Mouse (Mus musculus) heart, adult 11 months (tissue): ENCODE measurements around the gene Myocd.

Experiments
- DNase-seq: peaks from one replicate; pipeline ENCODE4 v3.0.0; 2022

Myocd gene

DNA sequence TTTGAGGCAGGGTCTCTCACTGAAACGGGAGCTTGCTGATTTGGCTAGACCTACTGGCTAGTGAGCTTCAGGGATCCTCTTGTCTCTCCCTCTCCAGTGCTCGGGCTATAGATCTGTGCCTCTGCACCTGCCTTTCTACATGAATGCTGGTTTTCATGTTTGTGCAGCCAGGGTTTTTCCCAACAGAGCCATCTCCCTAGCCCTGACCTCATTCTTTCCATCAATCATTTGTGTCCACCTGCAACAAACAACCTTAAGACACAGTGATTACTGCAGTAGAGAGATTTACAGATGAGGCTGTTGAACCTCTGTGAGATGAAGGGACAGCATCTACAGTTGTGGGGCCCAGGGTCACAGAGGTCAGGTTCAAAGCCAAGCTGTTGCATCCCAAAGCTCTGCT, 56.0 kb downstream of the Myocd start:
- peak; percentile 56 for DNase-seq

GRCm38 (mm10) chr11:65211701-65212100, 58.1 kb downstream of the Myocd start:
- peak; percentile 81 for DNase-seq

GRCm38 (mm10) chr11:65209441-65209840, 60.3 kb downstream of the Myocd start:
- peak; percentile 99 for DNase-seq

- DNase-seq, result peak; percentile 97
Measured at GRCm38 (mm10) chr11:65205306-65205705, 64.5 kb downstream of the Myocd start.

- peak; percentile 77 for DNase-seq
Measured at GRCm38 (mm10) chr11:65204651-65205050, 65.1 kb downstream of the Myocd start.

- peak; percentile 35 for DNase-seq
Measured at GRCm38 (mm10) chr11:65203020-65203419, 66.8 kb downstream of the Myocd start.

DNA sequence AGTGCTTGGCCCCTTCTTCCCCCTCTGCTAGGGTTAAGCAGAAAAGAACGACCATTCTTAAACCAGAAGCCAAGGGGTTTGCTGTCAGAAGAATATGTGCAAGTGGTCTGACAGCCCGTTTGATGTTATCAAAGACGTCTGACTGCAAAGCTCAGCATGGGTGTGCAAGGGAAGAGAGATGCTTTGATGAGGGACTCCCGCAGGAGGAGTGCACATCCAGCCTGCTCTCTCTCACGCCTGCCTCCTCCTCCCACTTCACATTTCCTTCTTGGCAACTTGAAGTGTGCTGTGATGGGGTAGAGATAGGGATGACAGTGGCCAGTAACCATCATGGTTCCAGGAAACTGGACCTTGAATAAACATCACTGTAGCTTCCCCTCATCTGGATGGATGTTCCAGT, 67.6 kb downstream of the Myocd start:
- peak; percentile 72 for DNase-seq

- peak; percentile 70 for DNase-seq
Measured at GRCm38 (mm10) chr11:65198026-65198425, 71.8 kb downstream of the Myocd start.

DNA sequence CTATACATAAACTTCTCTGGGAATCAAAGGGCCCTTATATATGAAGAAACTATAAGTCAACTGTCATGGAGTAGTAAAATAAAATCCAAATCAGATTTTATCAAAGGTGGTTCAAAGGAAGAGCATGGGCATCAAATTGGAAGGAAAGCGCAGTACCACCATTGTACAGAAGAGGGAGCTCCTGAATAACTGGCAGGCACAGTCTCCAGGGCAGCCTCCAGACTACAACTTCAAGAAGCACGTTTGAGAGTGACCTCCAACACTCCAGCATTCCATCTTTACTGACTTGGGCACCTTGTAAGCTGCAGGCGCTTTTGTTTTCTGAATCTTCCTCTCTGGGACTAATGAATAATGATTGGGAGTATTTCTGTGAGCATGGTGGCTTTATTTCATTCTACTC, 72.5 kb downstream of the Myocd start:
- peak; percentile 83 for DNase-seq

DNA sequence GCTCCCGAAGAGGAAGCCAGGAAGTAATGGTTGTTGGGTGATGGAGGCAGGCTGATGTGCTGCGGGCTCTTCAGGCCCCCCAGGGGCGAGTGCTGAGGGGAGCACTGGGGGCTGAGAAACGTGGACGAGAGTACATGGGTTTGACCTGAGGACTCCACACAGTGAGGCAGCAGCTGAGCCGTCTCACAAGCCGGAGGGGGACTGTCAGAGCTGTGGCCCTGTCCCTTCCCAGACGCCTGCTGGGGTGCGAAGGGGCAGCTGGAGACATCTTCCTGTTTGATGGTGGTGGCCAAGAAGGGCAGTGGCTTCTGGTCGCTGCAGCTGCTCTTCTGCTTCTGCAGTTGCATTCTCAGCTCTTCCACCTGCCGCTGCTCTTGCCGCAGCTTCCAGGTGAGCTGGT, 82.8 kb downstream of the Myocd start:
- no peak for DNase-seq

GRCm38 (mm10) chr11:65185114-65185513, 84.7 kb downstream of the Myocd start:
- no peak for DNase-seq

- DNase-seq, result peak; percentile 48
Measured at GRCm38 (mm10) chr11:65170121-65170750, 99.6 kb downstream of the Myocd start.

- DNase-seq, result peak; percentile 94
Measured at GRCm38 (mm10) chr11:65162767-65163120, 107.0 kb downstream of the Myocd start, which contains the start of gene Arhgap44. Gene Arhgap44 (minus strand): TSS chr11:65162961.

DNA sequence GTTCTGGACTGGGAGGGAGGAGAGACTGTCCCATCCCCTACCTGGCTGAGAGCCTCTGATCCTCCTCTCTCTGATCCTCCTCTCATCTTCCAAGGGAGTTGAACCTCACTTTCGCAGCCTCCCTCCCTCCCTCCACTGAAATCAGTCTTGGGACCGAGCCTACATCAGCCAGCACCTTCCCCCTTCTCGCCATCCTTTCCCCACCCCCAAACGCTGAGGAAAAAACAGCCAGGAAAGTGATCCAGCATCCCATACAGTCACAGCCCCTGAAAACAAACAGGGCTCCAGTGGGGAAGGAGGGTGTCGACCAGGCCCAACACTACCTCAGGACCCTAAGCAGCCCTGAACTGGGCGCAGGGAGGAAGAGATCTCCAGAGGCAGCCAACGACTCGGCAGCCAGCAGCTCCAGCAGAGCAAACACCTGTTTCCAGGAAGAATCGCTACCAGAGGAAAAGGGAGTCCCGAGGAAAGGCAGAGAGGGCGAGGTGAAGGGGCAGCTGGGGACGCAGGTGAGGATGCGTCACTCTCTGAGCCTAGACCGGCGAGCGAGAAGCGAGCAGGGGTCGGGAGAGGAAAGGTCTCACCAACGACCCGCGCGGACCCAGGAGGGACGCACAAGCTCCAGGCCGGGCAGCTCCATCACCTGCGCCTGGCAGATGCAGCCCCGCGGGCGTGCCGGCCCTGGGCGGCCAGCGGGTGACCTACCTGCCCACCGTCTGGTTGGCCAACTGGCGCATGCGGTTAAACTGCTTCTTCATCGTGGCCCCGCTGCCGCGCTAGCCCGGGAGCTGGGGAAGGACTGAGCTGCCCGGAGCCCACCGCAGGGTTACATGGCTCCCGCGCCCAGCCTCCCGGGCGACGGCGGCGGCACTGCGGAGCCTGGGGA, 107.7 kb downstream of the Myocd start:
- peak; percentile 93 for DNase-seq

- DNase-seq, result peak; percentile 86
Measured at GRCm38 (mm10) chr11:65160991-65161880, 108.6 kb downstream of the Myocd start.

DNA sequence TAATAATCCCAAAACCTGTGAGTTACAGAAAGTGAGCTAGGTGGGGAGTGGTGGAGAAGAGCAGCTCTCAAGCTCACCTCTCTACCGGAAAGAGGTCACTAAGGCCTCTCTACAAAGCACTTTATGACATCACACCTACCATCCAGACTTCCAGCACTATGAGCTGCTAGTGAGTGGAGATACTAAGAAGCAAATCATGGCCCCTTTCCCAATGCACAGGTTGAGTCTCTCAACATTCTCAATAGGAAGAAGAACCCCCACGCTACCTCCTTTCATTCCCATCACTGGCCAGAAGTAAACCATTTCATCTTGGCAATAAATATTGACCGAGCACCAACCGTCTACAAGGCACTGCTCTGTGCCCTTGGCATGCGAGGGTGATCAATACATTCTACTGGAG, 110.0 kb downstream of the Myocd start, which contains the start of gene 1700086D15Rik:
TSS of gene 1700086D15Rik (minus strand) at position 101 of the 400 bp plus-strand sequence.
- DNase-seq, result peak; percentile 56

DNA sequence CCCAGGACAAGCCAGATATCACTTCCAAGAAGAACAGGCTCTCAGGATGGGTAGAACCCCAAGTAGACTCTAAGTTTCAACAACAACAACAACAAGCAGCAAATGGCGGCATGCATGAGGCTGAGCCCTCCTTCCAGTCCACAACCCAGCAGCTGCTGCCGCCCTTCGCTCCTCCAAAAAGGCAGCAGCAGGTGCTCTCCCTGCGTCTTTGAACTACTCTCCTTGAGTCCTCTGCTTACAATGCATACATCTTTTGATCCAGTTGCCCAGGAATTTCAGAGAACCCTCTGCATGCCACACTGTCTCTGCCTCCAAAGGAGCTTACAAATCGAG, 111.2 kb downstream of the Myocd start:
- peak; percentile 66 for DNase-seq

GRCm38 (mm10) chr11:65157966-65158657, 111.7 kb downstream of the Myocd start:
- peak; percentile 71 for DNase-seq

- peak; percentile 56 for DNase-seq
Measured at GRCm38 (mm10) chr11:65153006-65153405, 116.8 kb downstream of the Myocd start.

GRCm38 (mm10) chr11:65148441-65148840, 121.3 kb downstream of the Myocd start:
- peak; percentile 55 for DNase-seq

- DNase-seq, result peak; percentile 62
Measured at GRCm38 (mm10) chr11:65142838-65143417, 126.9 kb downstream of the Myocd start.

DNA sequence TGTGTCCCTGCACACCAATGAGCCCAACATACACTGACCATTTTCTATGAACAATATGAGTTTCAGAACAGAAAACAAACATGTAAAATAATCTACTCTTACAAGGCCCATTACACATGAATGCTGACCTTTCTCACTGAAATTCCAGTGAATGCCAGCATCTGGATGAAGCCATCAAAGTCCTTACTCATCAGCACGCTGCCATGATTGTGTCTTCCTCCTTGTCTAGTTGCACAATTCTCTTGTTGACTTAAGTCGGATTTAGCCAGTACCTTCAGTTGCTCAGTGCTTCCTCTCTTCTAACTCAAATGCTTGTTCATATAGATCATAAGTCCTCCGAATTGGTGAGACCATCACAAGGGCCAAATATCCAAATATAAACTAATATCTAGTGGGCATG, 130.8 kb downstream of the Myocd start:
- DNase-seq, result no peak
